Mouse (Mus musculus) layer of hippocampus, postnatal 14 days (tissue): ENCODE results near the gene Plp2. TPM values are rescaled to one million over a fixed set of nuclear protein-coding genes. Genes with fewer than 3 reads are reported as not detected.
A peak's percentile ranks its signal among the peaks of the same experiment; 100 is the strongest.
"Not testable (repeated sequence)": the region's sequence is repeated elsewhere in the genome, so short reads cannot be mapped to it uniquely, and the experiment has no call there.

ENCODE experiments used
- DNase-seq, 2 experiments: peaks; one replicate each; pipeline ENCODE4 v3.0.0; 2021 to 2022; ENCODE audit warnings: low spot score in 2 of 2, mixed read lengths in 1 of 2
- long read RNA-seq, 2 experiments: library from polyadenylated mRNA; stranded (forward); transcript quantifications; one replicate each; pipeline ENCODE4 v2.0.0; 2021
- total RNA-seq, 2 experiments: library from RNA; stranded (reverse); gene quantifications; 2 replicates each; pipeline ENCODE4 v1.2.3; 2021

The Plp2 gene
- 1 to 10 TPM; 7.0 to 9.6 TPM for total RNA-seq
- long read RNA-seq, experiment 1, partial matches to known transcripts, result 0 of 7 reads
- long read RNA-seq, experiment 1, other reads (novel, unspliced or antisense), result 3 of 7 reads
- long read RNA-seq, experiment 2, transcript Plp2-201 (5 exons, 1,157 nt), result major isoform, 8 of 9 reads
- long read RNA-seq, experiment 2, partial matches to known transcripts, result 0 of 9 reads
- long read RNA-seq, experiment 2, other reads (novel, unspliced or antisense), result 1 of 9 reads

DNA sequence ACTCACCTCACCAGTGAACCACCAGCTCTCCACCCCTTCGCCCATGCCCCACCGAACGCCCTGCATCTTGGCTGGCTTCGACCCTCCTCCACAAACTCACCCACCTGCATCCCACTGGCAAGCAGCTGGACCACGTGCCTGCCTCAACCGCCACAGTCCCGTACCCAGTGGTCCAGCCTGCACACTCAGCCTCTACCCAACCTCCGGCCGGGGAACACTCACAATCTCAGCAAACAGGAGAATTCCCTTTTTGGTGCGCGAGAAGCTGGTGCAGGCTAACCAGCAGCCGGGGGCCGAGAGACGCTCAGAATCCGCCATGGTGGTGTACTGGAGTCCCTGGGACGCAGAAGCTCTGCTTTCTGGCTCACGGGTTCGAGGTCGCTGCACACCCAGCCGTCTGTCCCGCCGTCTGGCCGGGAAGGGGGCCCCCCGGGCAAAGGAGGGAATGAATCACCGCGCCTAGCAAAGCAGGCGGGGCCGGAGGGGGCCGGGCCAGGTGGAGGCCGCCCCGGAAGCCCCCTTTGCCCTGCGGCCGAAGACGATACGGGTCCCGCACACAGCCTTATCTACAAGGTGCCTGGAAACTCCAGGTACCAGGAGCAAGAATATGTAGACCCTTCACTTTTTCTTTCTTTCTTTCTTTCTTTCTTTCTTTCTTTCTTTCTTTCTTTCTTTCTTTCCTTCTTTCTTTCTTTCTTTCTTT lies at the start of gene Plp2:
Gene Plp2 (minus strand): TSS at position 470 of the 703 bp plus-strand sequence.
- DNase-seq, result no peak

DNA sequence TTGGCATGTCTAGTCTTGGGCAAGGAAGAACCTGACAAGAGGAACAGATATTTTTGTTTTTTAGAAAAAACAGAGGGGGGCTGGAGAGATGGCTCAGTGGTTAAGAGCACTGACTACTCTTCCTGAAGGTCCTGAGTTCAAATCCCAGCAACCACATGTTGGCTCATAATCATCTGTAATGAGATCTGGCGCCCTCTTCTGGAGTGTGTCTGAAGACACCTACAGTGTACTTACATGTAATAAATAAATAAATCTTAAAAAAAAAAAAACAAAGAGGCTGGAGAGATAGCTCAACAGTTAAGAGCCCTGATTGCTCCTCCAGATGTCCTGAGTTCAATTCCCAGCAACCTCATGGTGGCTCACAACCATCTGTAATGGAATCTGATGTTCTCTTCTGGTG lies 44.9 kb upstream of the Plp2 start:
- not testable (repeated sequence) for DNase-seq

DNA sequence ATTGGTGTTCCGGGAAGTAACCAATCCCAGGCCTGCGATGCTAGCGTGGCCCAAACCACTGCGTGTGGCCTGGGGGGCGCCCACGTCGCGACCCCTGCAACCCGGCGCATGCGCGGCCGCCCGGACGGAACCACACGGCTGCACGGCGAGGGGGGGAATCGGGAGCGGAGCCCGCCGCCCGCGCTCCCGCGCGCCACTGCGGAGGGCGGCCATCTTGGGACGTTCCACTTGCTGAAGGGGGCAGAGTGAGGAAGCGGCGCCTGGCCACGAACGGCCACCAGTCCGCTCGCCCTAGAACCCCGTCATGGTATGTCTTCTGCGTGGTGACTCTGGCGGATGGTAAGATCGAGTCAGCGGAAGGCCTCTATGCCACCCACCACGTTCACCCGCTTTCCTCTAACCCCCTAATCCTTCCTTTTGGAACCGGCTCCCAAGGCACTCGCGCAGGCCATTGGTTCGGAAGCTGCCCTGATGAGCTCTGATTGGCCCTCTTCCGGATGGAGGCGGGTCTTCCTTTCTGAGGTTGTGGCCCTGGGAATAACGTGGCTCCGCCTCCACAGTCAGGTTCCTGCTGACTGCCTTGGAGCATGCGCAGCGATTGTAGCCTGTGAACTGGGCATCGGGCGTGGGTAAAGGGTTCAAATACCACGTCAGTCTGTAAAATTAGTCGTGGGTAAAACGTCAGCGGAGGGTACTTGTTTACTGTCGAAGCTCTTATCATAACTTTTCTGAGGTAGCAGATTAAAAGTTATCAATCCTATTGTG lies 43.1 kb upstream of the Plp2 start, which contains the start of gene Wdr45:
Gene Wdr45 (plus strand): TSS at position 199 of the 765 bp plus-strand sequence.
- DNase-seq, result peak; percentile 89 to 96

DNA sequence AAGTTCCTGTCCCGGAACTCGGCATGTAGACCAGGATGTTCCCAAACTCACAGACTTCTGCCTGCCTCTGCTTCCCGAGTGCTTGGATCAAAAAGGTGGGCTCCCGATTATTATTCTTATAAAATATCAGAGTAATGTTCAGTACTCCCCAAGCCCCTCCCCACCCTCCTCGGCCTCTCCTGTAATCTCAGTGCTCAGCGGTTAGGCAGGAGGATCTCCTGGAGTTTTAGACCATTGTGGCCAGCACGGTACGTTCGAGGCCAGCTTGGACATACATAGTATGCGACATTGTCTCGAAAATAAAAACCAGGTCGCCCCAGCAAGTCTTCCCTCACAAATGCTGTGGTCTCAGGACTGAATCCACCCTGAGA lies 42.6 kb upstream of the Plp2 start:
- DNase-seq, result not testable (repeated sequence)

DNA sequence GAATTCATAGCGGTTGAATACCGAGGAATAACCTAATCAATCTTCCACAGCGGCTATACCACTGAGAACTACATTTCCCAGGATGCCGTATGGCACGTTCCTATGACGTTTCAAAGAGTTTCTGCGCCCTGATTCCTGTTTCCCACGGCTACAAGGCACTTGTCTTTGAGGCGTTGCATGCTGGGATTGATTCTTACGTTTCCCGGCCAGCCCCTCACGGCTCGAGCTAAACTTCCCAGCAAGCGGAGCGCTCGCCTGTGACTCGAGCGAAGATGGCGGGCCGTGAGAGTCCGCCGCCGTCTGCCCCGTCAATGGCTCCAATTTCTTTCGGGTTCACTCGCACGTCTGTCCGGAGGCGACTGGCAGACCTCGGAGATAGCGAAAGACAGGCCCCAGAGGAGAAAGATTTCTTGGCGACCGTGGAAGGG lies 25.8 kb upstream of the Plp2 start, which contains the start of gene Gpkow:
Gene Gpkow (plus strand): TSS at position 178 of the 428 bp plus-strand sequence.
- DNase-seq, result peak; percentile 64 to 90

DNA sequence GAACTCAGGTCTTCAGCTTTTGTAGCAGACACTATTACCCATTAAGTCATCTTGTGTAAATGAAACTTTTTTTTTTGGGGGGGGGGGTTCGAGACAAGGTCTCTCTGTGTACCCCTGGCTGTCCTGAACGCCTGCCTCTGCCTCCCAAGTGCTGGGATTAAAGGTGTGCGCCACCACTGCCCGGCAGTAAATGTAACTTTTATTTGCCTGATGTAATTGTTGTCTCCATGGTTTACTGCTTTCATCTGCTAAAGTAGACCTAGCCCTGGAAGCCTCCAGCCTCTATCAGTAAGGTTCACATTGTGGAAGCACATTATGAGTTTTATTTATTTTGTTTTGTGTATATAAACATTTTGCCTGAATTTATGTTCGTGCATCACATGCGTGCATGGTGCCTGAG lies 25.3 kb upstream of the Plp2 start:
- DNase-seq, result no peak

DNA sequence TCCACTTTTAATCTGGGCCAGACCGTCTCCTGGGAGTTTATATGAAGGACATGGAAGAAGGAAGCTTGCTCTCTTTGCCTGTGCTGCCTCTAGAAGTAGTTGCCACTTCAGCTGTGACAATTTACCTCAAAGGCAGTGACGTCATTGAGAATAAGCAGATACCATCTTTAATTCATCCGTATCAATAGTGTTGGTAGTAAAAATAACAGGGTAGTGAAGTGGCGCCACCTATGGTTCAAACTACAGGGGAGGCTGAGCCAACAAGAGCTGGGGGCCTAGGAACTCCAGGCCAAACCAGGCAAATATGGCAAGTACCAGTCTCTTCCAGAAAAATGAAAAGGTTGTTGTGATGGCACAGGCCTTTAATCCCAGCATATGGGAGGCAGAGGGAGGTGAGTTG lies 21.7 kb upstream of the Plp2 start:
- DNase-seq, result no peak

DNA sequence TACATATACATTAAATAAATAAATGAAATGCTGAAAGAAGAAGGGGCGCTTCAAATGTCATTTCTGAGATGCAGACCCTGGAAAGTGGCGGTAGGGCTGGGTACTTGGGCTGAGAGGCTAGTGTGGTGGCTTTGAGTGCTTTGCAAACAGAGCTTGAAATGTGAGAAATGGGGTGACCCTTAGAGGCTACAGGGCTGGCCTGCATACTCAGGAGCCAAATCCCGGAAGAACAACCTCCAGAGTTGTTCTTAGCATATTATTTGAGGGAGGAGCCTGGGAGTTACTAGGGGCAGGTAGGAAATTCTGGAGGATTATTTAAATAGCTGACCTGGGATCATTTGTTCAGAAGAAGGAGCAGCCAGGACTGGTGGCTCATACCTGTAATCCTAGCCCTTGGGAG lies 19.3 kb upstream of the Plp2 start:
- DNase-seq, result no peak

DNA sequence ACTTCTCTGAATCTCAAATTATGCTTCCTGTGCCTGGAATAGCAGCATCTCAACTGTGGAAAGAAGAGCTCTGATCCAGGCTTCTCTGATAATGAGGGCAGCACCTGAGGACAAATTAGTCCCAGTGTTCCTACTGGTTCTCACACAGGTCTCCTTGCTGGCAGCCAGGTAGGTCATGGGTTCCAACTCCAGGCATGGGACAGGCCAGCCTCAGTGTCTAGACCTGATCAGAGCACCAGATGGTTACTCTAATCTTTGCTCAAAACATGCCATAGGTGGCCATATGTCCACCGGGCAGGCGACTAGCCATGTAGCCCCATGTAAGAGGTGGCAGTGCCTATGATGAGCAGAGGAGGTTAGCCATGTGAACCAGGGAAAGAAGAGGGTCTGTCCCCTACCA lies 17.1 kb upstream of the Plp2 start:
- DNase-seq, result no peak

DNA sequence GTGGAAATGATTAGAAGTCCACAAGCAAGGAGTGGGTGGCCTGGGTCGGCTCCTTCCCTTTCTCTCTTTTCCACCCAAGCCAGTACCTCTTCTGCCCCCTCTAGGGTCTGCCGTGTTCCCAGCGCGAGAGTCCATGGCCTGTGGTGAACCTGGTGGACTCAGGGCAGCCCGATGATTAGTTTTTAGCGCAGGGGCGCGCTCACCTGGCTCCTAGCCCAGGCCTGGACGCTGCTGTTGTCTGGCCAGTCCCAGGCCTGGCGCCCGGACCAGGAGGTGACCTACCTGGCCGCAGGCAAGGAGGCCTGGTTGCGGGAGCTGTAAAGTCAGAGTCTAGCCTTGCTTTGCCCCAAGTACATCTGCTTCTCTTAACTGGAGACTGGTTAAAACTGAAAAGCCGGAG lies 9.7 kb upstream of the Plp2 start, which contains the start of gene Magix:
Gene Magix (minus strand): TSS at position 388 of the 400 bp plus-strand sequence.
- DNase-seq, result no peak

DNA sequence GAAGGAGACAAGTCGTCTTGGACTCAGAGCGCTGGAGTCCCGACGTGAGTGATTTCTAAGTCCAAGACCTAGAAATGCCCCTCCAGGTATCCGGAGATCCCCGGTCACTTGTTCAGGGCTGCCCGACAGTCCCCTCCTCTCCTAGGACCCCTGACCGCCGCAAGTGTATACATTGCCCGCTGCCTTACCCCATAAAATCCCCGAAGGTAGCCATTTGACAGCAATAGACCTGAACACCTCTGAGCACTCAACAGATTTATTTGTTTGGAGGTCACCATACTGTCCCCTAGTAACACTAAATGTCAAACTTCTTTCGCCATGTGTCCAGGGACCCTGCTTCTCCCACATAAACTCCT lies 8.8 kb upstream of the Plp2 start:
- DNase-seq, result no peak

DNA sequence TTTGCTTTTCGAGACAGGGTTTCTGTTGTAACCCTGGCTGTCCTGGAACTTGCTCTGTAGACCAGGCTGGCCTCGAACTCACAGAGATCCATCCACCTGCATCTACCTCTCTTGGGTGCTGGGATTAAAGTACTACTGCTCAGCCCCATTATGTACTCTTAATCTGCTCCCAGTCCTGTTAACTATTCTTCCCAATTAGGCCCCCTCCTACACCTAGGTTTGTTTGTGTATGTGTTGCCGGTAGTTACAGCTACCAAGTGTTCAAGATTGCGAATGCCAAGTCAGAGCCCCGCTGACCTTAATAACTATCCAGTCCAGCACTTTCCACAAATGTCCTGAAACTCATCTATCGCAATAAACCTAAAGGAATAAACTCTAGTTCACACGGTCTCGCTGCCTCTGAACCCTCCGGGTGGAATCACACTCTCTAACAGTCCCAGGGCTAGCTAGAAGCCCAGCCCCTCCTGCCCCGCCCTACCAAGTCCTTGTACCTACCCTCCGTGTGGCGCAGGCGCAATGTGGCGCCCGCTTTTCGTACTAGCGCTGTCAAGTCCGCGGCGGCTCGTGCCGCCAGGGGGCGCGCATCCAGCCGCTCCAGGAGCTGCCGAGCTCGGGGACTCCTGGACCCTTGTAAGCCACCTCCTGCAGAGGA lies 8.3 kb upstream of the Plp2 start:
- peak; percentile 80 to 83 for DNase-seq

DNA sequence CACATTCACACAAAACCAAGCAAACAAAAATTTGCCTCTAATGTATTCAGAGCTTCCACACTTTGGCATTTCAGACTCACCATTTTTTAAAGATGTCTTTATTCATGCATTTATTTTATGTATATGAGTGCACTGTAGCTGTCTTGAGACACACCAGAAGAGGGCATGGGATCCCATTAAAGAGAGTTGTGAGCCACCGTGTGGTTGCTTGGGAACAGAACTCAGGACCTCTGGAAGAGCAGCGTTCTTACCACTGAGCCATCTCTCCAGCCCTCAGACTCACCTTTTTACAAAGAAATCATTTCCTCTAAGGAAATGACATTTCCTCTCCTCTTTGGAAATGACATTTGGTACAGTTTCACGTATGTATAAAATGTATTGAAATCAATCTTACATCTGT lies 7.8 kb upstream of the Plp2 start:
- DNase-seq, result no peak

DNA sequence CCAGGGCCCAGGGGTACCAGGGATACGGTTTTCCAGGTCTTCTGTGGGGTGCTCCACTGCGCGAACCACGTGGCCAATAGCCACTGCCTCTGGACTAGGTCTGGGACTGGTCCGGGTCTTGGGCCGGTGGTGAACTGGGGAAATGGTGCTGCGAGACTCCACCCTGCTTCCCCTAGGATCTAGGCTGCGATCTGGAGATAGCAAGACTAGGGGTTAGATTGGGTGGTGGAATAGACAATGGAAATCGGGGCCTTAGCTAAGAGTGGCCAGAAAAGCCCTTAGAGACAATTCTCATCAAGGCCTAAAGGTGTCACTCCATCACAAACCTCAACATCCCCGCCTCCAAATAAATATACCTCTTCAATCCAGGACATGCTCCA lies 3.8 kb upstream of the Plp2 start:
- DNase-seq, result no peak

DNA sequence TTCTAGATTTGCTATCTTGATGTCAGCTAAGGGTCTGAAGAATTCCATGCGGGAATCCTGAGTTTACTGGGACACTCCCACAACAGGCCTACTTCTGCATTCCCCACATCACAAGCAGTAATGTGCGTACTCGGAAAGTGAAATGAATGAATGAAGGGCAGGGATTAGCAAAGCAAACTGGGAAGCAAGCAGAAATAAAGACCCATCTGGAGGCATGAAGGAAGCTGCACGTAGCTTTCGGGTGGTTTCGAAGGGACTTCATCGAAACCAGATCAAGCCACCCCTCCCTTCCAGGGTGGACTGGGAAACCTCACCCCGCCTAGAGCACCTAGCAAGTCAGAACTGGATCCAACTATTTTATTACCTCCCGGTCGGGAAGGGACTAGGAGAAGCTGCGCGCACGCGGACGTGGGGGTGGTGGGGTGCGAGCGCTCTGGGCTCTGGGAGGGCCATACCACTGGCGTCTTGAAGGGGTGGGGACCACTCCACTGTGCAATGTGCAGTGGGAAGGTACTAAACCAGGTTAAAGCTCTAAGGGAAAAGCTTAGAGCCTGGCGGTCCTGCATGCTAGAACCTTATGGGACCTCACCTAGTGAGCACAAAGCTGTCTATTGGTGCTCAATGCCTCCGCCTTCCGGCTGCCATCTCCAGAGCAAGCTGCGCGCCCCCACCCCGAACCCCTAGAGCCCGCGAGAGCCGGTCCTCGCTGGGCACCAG lies 3.3 kb upstream of the Plp2 start:
- no peak for DNase-seq

DNA sequence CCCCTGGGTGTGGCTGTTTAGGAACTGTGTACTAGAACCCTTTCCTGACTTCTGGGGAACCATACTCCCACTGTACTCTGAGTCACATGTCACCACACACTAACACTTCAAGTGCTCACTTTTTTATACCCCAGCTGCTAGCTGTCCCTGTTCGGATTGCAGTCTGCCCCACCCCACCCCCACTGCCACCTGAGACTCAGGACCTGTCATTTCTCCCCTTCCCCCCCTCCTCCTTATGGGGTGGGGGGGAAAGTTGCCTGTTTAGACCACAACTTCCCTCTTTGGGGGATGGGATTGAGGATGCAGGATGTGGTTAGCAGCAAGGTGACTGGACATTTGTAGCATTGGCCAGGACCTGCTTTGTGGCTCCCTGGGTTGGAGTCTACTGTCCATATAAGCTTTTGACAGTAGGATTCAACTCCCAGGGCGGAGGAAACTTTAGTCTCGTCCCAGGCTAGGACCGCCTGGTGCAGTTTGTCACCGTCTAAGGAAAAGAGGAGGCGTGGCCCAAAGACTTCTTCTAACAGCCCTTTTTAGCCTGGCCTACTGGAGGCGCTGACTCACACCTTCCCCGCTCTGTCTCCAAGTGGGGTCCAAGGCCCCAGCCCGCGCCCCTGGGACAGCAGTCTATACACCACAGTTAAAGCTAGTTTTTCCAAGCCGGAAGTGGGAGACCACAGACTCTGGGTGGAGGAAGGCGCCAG lies 2.5 kb upstream of the Plp2 start:
- DNase-seq, result no peak

DNA sequence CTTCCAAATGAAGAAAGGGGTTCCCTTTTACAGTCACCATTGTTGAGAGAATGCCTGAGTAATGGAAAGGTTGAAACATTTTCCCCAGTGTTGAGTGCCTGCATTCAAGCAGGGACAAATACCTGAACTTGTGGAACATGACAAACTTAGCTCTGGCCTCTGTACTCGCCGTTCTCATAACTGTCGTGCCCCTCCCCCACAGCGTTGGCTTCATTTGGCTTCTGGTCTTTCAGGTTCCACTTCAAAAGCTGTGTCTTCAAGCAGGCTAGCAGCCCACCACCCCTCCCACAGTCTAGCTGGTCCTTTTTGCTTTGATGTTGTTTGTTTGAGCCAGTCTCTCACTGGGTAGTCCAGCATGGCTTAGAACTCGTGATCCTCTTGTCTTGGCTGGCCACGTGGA lies 1.5 kb upstream of the Plp2 start:
- DNase-seq, result no peak

DNA sequence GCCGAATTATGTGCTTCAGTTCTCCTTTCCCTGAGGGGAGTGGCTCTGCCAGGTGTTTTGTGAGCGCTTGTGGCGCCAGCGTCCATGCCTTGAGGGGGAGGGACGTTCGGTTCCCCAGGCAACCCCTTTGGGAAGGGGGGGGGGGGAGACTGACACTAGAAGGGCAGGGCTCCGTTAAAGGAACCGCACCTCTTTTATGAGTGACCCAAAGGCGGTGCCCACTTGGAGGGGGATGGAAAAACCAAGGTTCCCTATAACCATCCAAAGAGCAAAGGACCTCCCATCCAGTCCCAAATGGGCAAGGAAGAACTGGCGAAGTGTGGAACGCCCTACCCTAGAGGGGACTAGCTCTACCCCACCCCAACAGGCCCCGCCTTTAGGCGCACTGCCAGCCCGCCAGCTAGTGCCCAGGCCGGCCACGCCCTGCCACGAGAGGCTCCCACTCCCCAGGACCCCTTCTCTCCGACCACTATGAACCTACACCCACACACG lies 754 bp downstream of the Plp2 start:
- DNase-seq, result no peak

DNA sequence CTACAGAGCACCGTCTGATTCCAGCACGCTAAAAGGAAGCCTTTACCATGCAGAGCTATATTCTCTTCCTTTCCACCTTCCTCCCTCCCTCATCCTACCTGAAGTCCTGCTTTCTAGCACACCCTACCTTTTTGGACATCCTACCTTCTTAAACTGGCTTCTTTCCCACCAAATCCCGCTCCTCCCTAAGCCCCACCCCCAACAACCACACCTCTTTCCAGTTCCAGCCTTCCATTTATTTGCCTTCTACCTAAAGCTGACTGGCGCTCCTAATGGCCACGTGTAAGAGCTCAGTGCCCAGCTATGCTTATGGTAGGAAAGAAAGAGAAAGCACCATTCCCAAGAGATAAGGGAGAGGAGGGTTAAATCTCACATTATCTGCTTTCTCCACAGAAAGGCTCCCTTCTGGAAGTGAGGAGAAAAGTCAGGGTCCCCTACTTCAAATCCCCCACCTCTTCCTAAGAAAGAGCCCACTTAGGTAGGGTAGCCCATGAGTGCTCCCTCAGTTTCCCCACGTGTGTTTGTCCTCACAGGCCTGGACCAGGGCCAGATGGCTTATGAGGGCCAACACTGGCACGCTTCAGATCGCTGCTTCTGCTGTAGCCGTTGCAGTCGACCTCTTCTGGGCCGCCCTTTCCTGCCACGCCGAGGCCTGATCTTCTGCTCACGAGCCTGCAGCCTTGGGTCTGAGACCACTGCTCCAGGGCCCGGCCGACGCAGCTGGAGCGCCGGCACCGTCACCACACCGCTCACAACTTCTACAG lies 5.3 kb downstream of the Plp2 start:
- no peak for DNase-seq
